Mouse (Mus musculus) left cerebral cortex, adult 2 months (tissue): ENCODE results near the gene Smap2. TPM values are rescaled to one million over a fixed set of nuclear protein-coding genes. Genes with fewer than 3 reads are reported as not detected.

Experiments
- DNase-seq, 2 experiments: peaks; one replicate each; pipeline ENCODE4 v3.0.0; 2021 to 2022; ENCODE audit warnings: low spot score in 2 of 2, mixed read lengths in 1 of 2; ENCODE audit errors: extremely low spot score in 1 of 2
- H3K27ac ChIP-seq: fragments of 200-600 bp; 2 replicates; pipeline ENCODE4 v1.8.1; 2022
- H3K4me3 ChIP-seq: fragments of 200-600 bp; 2 replicates; pipeline ENCODE4 v1.8.1; 2022
- CTCF ChIP-seq: fragments of 200-600 bp; IDR thresholded peaks from 2 replicates; pipeline ENCODE4 v1.8.1; 2022; ENCODE audit warnings: antibody characterized with exemption, mild to moderate bottlenecking, moderate library complexity
- intact Hi-C: fragments of 180-260 bp; cut with DNase I; formaldehyde crosslinking; loops from one replicate; pipeline ENCODE4 v1.15.1; 2025
- total RNA-seq, 2 experiments: library from RNA; stranded (reverse); gene quantifications; 2 replicates each; pipeline ENCODE4 v1.2.3; 2021

Gene Smap2
- total RNA-seq, 2 experiments from 2014 or later: 186 to 201 TPM

DNA sequence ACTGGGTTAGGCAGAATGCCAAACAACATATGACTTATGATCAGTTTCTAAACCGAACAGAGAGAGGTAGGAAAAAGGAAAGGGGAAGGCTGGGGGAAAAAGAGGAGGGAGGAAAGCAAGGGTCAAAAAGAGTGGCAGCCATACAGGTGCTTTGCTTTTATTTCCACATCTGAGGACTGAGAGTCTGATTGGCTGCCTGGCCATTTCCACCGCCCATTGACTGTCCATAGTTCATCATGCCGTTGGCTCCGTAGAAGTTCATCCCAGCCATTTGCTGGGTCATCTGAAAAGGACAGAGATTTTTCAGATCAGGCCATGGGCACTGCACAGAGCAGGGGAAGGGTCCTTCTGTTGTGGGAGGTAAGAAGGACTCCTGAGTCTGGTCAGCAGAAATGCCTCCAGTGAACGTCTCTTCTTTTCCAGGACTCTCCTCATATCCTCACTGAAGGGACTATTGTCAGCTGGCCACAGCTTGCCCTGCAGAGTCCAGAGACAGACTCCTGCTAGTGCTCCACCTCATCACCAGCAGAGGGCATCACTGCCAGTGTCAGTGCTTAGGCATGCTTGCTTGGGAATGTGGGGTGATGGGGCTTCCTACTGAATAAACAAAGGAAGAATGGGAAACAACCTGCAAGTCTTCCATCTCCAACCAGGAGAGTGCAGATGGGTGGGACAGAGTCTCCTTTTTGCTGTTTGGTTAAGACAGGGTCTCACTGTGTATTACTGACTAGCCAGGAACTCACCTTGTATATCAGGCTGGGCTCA lies 47.5 kb downstream of the Smap2 start:
- DNase-seq: peak; percentile 38 to 40
- TF ChIP-seq CTCF: peak; percentile 71
- Histone ChIP-seq H3K27ac (no peak overlapping the region), H3K4me3 (no peak overlapping the region)
- intact Hi-C loops: no loop called here

DNA sequence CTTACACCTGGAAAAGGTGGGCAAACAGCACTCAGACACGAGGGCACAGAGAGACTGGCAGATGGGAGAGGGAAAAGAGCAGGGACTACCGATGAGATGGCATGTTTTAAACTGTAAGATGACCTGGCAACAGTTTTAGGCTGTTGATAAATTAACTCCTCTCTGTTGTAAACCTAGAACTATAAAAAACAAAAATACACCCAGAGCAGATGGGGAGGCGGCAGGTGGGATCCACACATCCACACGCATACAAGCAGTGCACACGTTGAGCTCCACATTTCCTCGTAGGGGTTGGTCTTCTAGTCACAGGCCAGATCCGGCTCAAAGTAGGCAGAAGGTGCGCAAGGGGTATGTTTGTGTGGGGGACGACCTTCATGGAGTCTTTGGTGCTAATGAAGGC lies 48.6 kb downstream of the Smap2 start:
- Histone ChIP-seq H3K4me3 (no peak overlapping the region), H3K27ac (no peak overlapping the region)
- intact Hi-C loops: no loop called here
- no peak for DNase-seq
- TF ChIP-seq CTCF: no peak

DNA sequence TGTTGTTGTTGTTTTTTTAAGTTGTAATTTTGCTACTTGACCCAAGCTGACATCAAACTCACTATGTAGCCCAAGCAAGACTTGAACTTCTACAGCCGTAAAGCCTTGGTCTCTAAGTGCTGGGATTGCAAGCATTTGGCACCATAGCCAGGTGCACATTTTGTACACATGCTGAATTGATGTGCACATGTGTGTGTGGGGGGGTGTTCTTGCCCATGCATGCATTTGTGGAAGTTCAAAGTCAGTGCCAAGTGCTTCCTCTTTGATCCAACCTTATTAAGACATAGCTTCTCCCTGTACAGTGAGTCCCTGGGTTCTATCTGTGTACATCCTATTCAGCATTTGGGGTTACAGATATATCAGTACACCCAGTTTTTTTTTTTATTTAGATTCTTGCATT lies 61.5 kb downstream of the Smap2 start:
- intact Hi-C loops: no loop called here
- TF ChIP-seq CTCF: no peak

DNA sequence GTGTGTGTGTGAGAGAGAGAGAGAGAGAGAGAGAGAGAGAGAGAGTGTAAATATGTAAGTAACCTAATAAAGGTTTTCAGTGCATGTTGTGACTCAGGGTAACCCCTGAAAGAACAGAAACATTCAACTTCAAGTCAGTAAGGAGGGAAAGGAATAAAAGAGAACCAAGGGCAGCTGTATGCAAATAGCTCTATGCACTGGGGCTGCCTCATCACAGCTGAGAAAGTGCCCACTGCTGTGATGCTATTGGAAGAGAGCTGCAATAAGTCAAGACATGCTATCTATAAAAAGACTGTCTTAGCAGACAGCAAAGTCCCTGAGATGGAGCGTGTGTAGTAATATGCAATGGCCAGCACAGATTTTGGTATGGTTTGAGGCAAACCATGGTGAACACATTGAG lies 63.4 kb downstream of the Smap2 start:
- TF ChIP-seq CTCF: no peak
- Histone ChIP-seq H3K27ac (no peak overlapping the region), H3K4me3 (no peak overlapping the region)
- no peak for DNase-seq
- intact Hi-C loops: no loop called here

More for the DNA sequence above, 61.5 kb downstream of the Smap2 start:
- no peak overlapping the region for H3K4me3 ChIP-seq
- H3K27ac ChIP-seq: no peak overlapping the region
- no peak for DNase-seq

DNA sequence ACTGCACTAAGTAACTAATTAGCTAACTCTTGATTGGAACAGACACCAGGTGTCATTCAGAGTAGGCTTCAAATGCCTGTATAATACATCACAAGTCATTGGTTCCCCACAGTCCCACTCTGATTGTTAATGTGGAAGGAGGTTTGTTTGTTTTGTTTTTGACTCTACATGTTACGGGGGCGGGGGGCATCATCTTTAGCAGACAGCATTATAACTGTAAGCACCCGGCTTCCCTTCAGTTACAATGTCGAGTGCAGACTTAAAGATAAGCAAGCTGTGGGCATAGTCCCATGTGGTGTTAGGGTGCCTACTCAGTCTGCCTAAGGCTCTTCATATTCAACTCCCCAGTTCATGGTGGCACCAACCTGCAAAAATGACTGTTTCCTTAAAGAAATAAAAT lies 64.0 kb downstream of the Smap2 start:
- intact Hi-C loops: no loop called here
- no peak for TF ChIP-seq CTCF

DNA sequence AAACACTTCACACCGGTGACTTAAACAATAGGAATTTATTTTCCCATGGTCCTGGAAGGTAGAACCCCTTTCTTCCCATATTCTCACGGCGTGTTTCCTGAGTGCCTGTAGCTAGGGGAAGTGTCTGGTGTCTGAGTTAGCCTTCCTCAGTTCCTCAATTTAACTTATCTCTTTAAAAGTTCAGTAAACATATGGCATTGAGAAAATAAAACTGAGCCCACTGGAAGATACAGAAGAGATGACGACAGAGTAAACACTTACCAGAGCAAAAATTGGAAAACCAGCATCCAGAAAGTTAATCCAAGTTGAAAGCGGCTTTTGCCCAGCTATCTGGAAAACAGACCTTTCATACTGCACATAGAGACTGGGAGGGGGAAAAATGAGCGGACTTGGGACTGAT lies 64.9 kb downstream of the Smap2 start:
- H3K4me3 ChIP-seq: peak overlapping the region; percentile 72
- peak overlapping the region; percentile 74 for H3K27ac ChIP-seq
- intact Hi-C loops: no loop called here

More for the DNA sequence above, 64.0 kb downstream of the Smap2 start:
- no peak for DNase-seq
- H3K4me3 ChIP-seq: no peak overlapping the region
- no peak overlapping the region for H3K27ac ChIP-seq

DNA sequence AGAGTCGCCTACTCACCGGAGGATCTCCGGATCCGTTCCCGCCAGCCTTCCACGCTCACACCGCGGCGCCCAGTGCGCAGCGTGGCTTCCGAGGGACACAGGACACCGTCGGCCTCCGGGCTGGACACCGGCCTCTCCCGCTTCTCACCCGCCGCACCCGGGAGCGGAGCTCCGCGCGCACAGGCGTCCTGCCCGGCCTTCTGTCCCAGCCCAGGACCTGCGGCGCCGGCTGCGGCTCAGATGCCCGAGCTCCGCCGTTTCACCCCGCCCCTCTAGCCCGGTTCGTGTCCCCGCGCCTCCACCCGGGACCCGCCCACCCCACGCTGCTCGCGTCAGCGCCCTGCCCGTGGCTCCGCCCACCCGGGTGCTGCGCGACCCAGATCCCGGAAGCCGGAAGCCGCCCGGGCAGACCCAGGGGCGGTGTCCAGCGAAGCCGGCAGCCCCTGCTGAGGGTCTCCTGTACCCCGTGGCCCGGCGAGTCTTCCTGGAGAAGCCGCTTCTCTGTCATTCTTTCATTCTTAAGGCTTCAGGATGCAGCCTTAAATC lies 65.5 kb downstream of the Smap2 start, which contains the start of gene Zfp69:
Zfp69 (minus strand) TSS at position 272 of the 546 bp plus-strand sequence.
- Histone ChIP-seq H3K4me3 (peak within 1 kb of the TSS; percentile 72), H3K27ac (peak within 1 kb of the TSS; percentile 74)
- no peak for TF ChIP-seq CTCF
- intact Hi-C loops: loop anchor here (1.0 kb wide), 1 partner anchor 26 kb away; the partner anchor contains the start of gene Exo5
- DNase-seq: peak; percentile 83 to 85

More for the DNA sequence above, 64.9 kb downstream of the Smap2 start:
- no peak for TF ChIP-seq CTCF
- no peak for DNase-seq

DNA sequence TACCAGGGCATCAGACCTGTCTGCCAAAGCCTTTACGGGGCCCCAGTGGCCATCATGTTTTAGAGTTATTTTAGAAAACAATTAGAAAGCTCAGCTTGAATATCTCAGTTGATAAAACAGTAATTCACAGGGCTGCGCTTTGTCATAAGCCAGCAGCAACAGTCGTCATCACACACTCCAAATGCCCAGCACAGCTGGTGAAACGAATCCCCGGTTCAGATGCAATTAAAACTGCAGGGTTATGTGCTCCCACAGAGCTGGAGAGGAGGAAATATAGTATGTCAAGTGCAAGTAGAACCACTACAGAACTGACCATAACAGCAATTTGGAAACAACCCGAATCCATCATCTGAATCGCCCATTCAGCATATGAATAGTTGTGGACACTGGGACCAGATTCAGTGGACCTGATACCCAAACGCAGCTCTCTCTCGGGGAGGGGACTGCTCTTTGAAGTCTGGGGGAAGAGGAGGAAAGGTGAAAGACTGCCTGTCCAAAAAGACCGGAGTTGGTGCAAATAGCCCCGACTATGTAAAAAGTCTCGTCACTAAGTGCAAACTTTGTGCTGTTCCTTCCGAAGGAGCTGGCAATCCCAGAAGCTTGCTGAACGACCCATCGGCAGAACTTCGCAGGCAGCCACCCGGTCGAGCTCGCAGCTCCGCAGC lies 66.2 kb downstream of the Smap2 start:
- Histone ChIP-seq H3K4me3 (peak overlapping the region; percentile 72), H3K27ac (peak overlapping the region; percentile 51; the same call in 1 of the 2 replicates)
- DNase-seq: no peak
- intact Hi-C loops: loop anchor here (1.0 kb wide), 1 partner anchor 26 kb away; the partner anchor contains the start of gene Exo5
- TF ChIP-seq CTCF: no peak

DNA sequence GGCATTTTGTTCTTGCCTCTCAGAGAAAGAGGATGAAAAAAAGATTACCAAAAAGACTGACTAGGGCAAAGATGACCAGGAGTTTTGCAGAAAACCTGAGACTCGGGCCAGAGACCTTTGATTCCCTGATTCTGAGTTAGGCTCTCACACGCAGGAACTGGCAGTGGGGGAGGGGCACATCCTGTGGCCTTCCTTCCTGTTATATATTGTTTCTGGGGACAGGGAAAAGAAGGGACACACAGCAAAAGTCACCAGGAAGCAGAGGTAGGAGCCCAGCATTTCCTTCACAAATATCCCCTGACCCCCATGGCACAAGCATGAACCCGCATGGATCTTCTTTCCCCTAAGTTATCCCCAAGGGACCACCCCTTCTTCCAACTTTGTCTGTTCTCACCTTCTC lies 68.1 kb downstream of the Smap2 start:
- TF ChIP-seq CTCF: no peak
- no peak overlapping the region for H3K27ac ChIP-seq
- DNase-seq: no peak
- H3K4me3 ChIP-seq: no peak overlapping the region
- intact Hi-C loops: no loop called here

DNA sequence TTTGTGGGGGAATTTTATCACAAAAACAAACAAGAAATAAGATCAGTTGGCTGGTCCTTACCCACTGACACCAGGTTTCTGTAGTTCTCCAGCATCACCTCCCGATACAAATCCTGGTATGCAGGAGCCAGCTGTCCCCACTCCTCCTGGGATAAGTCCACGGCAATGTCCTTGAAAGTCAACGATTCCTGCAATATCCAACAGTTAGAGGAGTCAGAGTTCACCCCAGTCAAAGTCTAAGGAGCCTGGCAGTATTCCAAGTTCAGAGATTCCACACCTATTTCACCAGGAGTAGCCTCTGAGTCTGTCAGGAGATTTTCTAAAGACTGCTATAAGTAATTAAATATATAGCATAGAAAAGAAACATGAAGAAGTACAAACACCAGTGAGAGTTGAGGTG lies 82.0 kb downstream of the Smap2 start:
- no peak for DNase-seq
- Histone ChIP-seq H3K27ac (no peak overlapping the region), H3K4me3 (no peak overlapping the region)
- TF ChIP-seq CTCF: no peak
- intact Hi-C loops: no loop called here

DNA sequence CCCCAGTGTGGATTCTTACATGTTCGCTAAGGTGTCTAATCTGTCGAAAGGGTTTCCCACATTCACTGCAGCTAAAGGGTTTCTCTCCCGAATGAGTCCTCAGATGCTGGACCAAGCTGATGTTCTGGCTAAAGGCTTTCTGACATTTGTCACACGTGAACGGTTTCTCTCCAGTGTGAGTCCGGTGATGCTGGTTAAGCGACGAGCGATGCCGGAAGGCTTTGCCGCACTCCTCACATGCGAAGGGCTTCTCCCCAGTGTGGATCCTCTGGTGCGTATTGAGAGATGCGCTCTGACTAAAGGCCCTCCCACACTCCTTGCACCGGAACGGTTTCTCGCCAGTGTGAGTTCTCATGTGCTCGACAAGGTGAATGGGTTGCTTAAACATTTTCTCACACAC lies 86.3 kb downstream of the Smap2 start:
- Histone ChIP-seq H3K27ac (no peak overlapping the region), H3K4me3 (no peak overlapping the region)
- DNase-seq: no peak
- intact Hi-C loops: no loop called here
- TF ChIP-seq CTCF: no peak

DNA sequence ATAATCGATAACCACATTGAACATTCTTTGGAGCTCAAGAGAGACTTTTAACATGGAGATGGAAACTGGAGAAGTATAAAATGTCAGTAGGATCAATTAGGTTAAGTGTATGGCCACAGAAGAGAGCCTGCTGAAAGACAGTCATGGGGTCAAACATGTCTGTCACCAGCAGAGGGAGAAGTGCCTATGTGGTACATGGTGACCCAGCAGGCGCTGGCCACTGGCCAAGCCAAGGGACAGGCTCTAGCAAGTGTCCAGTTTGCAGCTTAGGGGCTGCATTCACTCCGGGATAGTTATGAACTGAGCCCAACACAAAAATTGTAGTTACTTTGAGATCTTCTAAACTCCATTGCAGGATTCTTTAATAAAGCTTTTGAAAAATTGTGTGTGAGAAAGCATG lies 88.4 kb downstream of the Smap2 start:
- DNase-seq: no peak
- intact Hi-C loops: no loop called here
- Histone ChIP-seq H3K27ac (no peak overlapping the region), H3K4me3 (no peak overlapping the region)
- no peak for TF ChIP-seq CTCF
